Mouse (Mus musculus) megakaryocyte, embryonic 14.5 days (primary cell): ENCODE measurements at regions not wholly inside any gene's neighbourhood (a gene's known extent, or its start where the extent isn't known, plus 50 kb on each side); places are given as distances from the start of the nearest gene placed in this dataset.

ENCODE experiments used
- FLI1 ChIP-seq: IDR thresholded peaks from 2 replicates; pipeline ENCODE4 v1.6.1; 2012; ENCODE audit warnings: low read length, inconsistent platforms, mixed read lengths
- GATA1 ChIP-seq: IDR thresholded peaks from 3 replicates; pipeline ENCODE4 v1.6.1; 2012; ENCODE audit warnings: mixed read lengths, low read length, inconsistent platforms, borderline replicate concordance

DNA sequence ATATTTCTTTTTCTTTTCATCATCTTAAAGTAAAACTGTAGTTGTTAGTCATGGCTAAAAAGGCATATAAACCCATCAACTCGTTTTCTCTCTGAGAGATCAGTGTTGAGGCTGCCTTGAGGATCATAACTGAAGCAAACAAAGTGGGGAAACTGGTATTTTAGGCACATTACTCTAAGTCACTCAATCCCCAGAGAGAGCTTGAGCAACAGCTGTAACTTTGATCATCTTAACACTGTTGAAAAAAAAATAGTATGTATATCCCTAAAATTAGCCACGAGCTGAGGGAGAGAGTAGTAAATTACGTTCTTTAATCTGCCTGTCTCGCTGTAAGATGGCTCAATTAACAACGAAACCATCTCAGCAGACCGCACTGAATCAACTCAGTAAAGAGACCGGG, 67.2 kb upstream of the Skap2 start:
- TF ChIP-seq GATA1 (no peak), FLI1 (no peak)
